Mouse (Mus musculus): ENCODE measurements around the gene Clec4a4. TPM values are rescaled to one million over a fixed set of nuclear protein-coding genes. Genes with fewer than 3 reads are reported as not detected.

The Clec4a4 gene
- not detected in 2 replicates for polyA plus RNA-seq (2012; rRNA removed)

GRCm38 (mm10) chr6:122989876-122990437 is at the start of gene Clec4a4:
Gene Clec4a4, plus strand, starts transcription at chr6:122990367.

GRCm38 (mm10) chr6:122952401-122952800 is 37.8 kb upstream of the Clec4a4 start, which contains the start of gene Clec4a3:
Gene Clec4a3, plus strand, starts transcription at chr6:122952515.

GRCm38 (mm10) chr6:123049742-123050372 is 59.7 kb downstream of the Clec4a4 start, which contains the start of gene Clec4b1:
Gene Clec4b1, plus strand, starts transcription at chr6:123049962.

Other genes starting within 250 kb of the Clec4a4 start
- gene Slc2a3, start 188.7 kb upstream of the Clec4a4 start, polyA plus RNA-seq (2012; rRNA removed), result 18.9 and 20.5 TPM in 2 replicates
- gene Foxj2, start 170.5 kb upstream of the Clec4a4 start, polyA plus RNA-seq (2012; rRNA removed), result 10.2 and 13.8 TPM in 2 replicates
- gene C3ar1, start 134.2 kb upstream of the Clec4a4 start, polyA plus RNA-seq (2012; rRNA removed), result 4.0 and 6.7 TPM in 2 replicates
- 9.5 and 11.3 TPM in 2 replicates for gene Necap1, start 115.9 kb upstream of the Clec4a4 start, polyA plus RNA-seq (2012; rRNA removed)
- 0.95 and 1.3 TPM in 2 replicates for gene Clec4a1, start 68.5 kb upstream of the Clec4a4 start, polyA plus RNA-seq (2012; rRNA removed)
- 0.35 and 0.54 TPM in 2 replicates for gene Clec4a3, start 37.9 kb upstream of the Clec4a4 start, polyA plus RNA-seq (2012; rRNA removed)
- 0.66 and 0.93 TPM in 2 replicates for gene Clec4b1, start 59.6 kb downstream of the Clec4a4 start, polyA plus RNA-seq (2012; rRNA removed)
- gene Clec4a2, start 116.1 kb downstream of the Clec4a4 start, polyA plus RNA-seq (2012; rRNA removed), result 0.93 and 1.1 TPM in 2 replicates
- not detected in 2 replicates for gene Clec4b2, start 182.5 kb downstream of the Clec4a4 start, polyA plus RNA-seq (2012; rRNA removed)
- gene Clec4n, start 239.5 kb downstream of the Clec4a4 start, polyA plus RNA-seq (2012; rRNA removed), result 0.34 and 0.38 TPM in 2 replicates